Mouse (Mus musculus): ENCODE data around the gene Anapc15.

GRCm38 (mm10) chr7:101837154-101837605 lies 26.3 kb upstream of the Anapc15 start:
- TF ChIP-seq POLR2A (IDR thresholded peaks at IDR 0.05; ENCODE audit: control insufficient read depth, extremely low read depth, insufficient read depth, low read length, poor library complexity) (no peak), CTCF (IDR thresholded peaks at IDR 0.05; ENCODE audit: borderline replicate concordance, control insufficient read depth, extremely low read depth, insufficient read depth, low read length, poor library complexity) (no peak)

All from thymus, adult 2 months (tissue).